Mouse (Mus musculus) myocyte (in vitro differentiated cells): Measurements from ENCODE around the gene Ascl3. TPM values are rescaled to one million over a fixed set of nuclear protein-coding genes. Genes with fewer than 3 reads are reported as not detected.

ENCODE experiments used
- H3K27me3 ChIP-seq: one replicate; pipeline ENCODE4 v1.6.1; 2011; ENCODE audit not compliant: control insufficient read depth, insufficient read depth, insufficient read length
- H3K36me3 ChIP-seq: one replicate; pipeline ENCODE4 v1.6.1; 2011; ENCODE audit not compliant: control insufficient read depth, insufficient read depth
- H3K4me2 ChIP-seq: one replicate; pipeline ENCODE4 v1.6.1; 2011; ENCODE audit warnings: low read depth, control low read depth
- H3K4me3 ChIP-seq: one replicate; pipeline ENCODE4 v1.5.1; 2011; ENCODE audit warnings: mild to moderate bottlenecking, control low read depth, moderate library complexity
- H3K79me2 ChIP-seq: one replicate; pipeline ENCODE4 v1.6.1; 2011; ENCODE audit not compliant: control insufficient read depth, insufficient read depth
- H3ac ChIP-seq: one replicate; pipeline ENCODE4 v1.6.1; 2011; ENCODE audit not compliant: control insufficient read depth, insufficient read length
- CEBPB ChIP-seq: IDR thresholded peaks from 2 replicates; pipeline ENCODE4 v1.6.1; 2011; ENCODE audit warnings: mild to moderate bottlenecking, moderate library complexity; ENCODE audit not compliant: poor library complexity, insufficient read depth, severe bottlenecking
- E2F4 ChIP-seq: IDR thresholded peaks from one replicate; pipeline ENCODE4 v1.6.1; 2011; ENCODE audit warnings: mild to moderate bottlenecking, control low read depth, moderate library complexity; ENCODE audit not compliant: insufficient read depth
- MAX ChIP-seq: IDR thresholded peaks from one replicate; pipeline ENCODE4 v1.6.1; 2011; ENCODE audit warnings: low read depth, mild to moderate bottlenecking, control low read depth
- MYOD1 ChIP-seq, 3 experiments: IDR thresholded peaks; one replicate each; pipeline ENCODE4 v1.6.1; 2011; ENCODE audit warnings: control low read depth in 2 of 3, low read depth in 2 of 3, mild to moderate bottlenecking in 2 of 3, moderate library complexity in 1 of 3; ENCODE audit not compliant: insufficient read length in 2 of 3, control insufficient read depth in 1 of 3
- MYOG ChIP-seq, 3 experiments: IDR thresholded peaks; one replicate each; pipeline ENCODE4 v1.6.1; 2011; ENCODE audit warnings: control low read depth in 2 of 3, low read depth in 2 of 3, mild to moderate bottlenecking in 2 of 3; ENCODE audit not compliant: insufficient read length in 2 of 3, control insufficient read depth in 1 of 3, insufficient read depth in 1 of 3
- POLR2A ChIP-seq: IDR thresholded peaks from one replicate; pipeline ENCODE4 v1.6.1; 2011; ENCODE audit warnings: low read depth, mild to moderate bottlenecking, control low read depth, moderate library complexity; ENCODE audit not compliant: insufficient read length
- POLR2AphosphoS2 ChIP-seq: IDR thresholded peaks from one replicate; pipeline ENCODE4 v1.6.1; 2011; ENCODE audit warnings: low read depth, control low read depth; ENCODE audit not compliant: insufficient read length
- REST ChIP-seq: IDR thresholded peaks from one replicate; pipeline ENCODE4 v1.6.1; 2011; ENCODE audit warnings: mild to moderate bottlenecking, control low read depth, moderate library complexity; ENCODE audit not compliant: insufficient read depth, insufficient read length
- SRF ChIP-seq: IDR thresholded peaks from one replicate; pipeline ENCODE4 v1.6.1; 2011; ENCODE audit warnings: low read depth; ENCODE audit not compliant: control insufficient read depth, insufficient read length
- TCF12 ChIP-seq: IDR thresholded peaks from one replicate; pipeline ENCODE4 v1.6.1; 2011; ENCODE audit warnings: mild to moderate bottlenecking, control low read depth; ENCODE audit not compliant: poor library complexity, insufficient read depth, severe bottlenecking
- TCF3 ChIP-seq: IDR thresholded peaks from one replicate; pipeline ENCODE4 v1.6.1; 2011; ENCODE audit warnings: low read depth, control low read depth; ENCODE audit not compliant: insufficient read length
- USF1 ChIP-seq: IDR thresholded peaks from one replicate; pipeline ENCODE4 v1.6.1; 2011; ENCODE audit warnings: low read depth, mild to moderate bottlenecking, control low read depth, moderate library complexity
- polyA plus RNA-seq: library from polyadenylated mRNA; unstranded; fragments of >200 nt; fragmentation: generic; extraction: Trizol; gene quantifications from one replicate; pipeline ENCODE4 v1.2.1, GENCODE M21; 2012; ENCODE audit warnings: missing spikeins

The Ascl3 gene
- polyA plus RNA-seq, 1 experiment: 0.24 TPM

GRCm38 (mm10) chr7:109739822-109740370 lies 8.4 kb upstream of the Ascl3 start:
- peaks cover 64% of the 10 kb centered on the region for H3K36me3 ChIP-seq

GRCm38 (mm10) chr7:109734806-109735205 lies 3.3 kb upstream of the Ascl3 start:
- TF ChIP-seq USF1 (no peak), REST (no peak), POLR2AphosphoS2 (no peak), TCF12 (no peak), MYOD1 (IDR thresholded peaks at IDR 0.05; ENCODE audit: control insufficient read depth in 1 of 3, insufficient read length in 2 of 3, low read depth in 2 of 3) (no peak), MYOG (IDR thresholded peaks at IDR 0.05; ENCODE audit: control insufficient read depth in 1 of 3, insufficient read depth in 1 of 3, insufficient read length in 2 of 3, low read depth in 2 of 3) (no peak), TCF3 (no peak), E2F4 (no peak), POLR2A (no peak), MAX (no peak), SRF (no peak), CEBPB (no peak)
- no peak overlapping the region for H3ac ChIP-seq
- H3K4me3 ChIP-seq: no peak overlapping the region
- H3K36me3 ChIP-seq: peaks cover 26% of the 10 kb centered on the region
- H3K27me3 ChIP-seq: no peaks in the 10 kb centered on the region
- no peaks in the 10 kb centered on the region for H3K79me2 ChIP-seq
- no peak overlapping the region for H3K4me2 ChIP-seq

More at GRCm38 (mm10) chr7:109739822-109740370, 8.4 kb upstream of the Ascl3 start:
- no peaks in the 10 kb centered on the region for H3K27me3 ChIP-seq
- TF ChIP-seq SRF (no peak), E2F4 (no peak), CEBPB (no peak), MYOG (IDR thresholded peaks at IDR 0.05; ENCODE audit: control insufficient read depth in 1 of 3, insufficient read depth in 1 of 3, insufficient read length in 2 of 3, low read depth in 2 of 3) (no peak), TCF12 (no peak), POLR2AphosphoS2 (no peak), TCF3 (no peak)
- H3K4me2 ChIP-seq: no peak overlapping the region
- H3ac ChIP-seq: no peak overlapping the region
- H3K79me2 ChIP-seq: no peaks in the 10 kb centered on the region
- H3K4me3 ChIP-seq: no peak overlapping the region

GRCm38 (mm10) chr7:109723697-109724096 lies 7.8 kb downstream of the Ascl3 start, which contains the start of gene BC051019:
Gene BC051019, minus strand, starts transcription at chr7:109723850.
- H3K4me2 ChIP-seq: no peak within 1 kb of the TSS
- no peak within 1 kb of the TSS for H3ac ChIP-seq
- H3K79me2 ChIP-seq: no peaks in the 10 kb centered on the region
- no peak for TF ChIP-seq POLR2A
- TF ChIP-seq USF1: no peak
- TF ChIP-seq REST: no peak
- H3K27me3 ChIP-seq: no peaks in the 10 kb centered on the region
- no peaks in the 10 kb centered on the region for H3K36me3 ChIP-seq
- no peak within 1 kb of the TSS for H3K4me3 ChIP-seq

- no peaks in the 10 kb centered on the region for H3K27me3 ChIP-seq
- no peaks in the 10 kb centered on the region for H3K36me3 ChIP-seq
- TF ChIP-seq REST (no peak), CEBPB (no peak)
- no peak overlapping the region for H3ac ChIP-seq
- no peak overlapping the region for H3K4me2 ChIP-seq
- H3K79me2 ChIP-seq: no peaks in the 10 kb centered on the region
- no peak overlapping the region for H3K4me3 ChIP-seq
Measured at GRCm38 (mm10) chr7:109723114-109723513, 8.4 kb downstream of the Ascl3 start.

GRCm38 (mm10) chr7:109722618-109723017 lies 8.9 kb downstream of the Ascl3 start:
- H3K4me3 ChIP-seq: no peak overlapping the region
- TF ChIP-seq TCF12 (no peak), CEBPB (no peak), MYOD1 (IDR thresholded peaks at IDR 0.05; ENCODE audit: control insufficient read depth in 1 of 3, insufficient read length in 2 of 3, low read depth in 2 of 3) (no peak), REST (no peak), SRF (no peak), TCF3 (no peak), POLR2AphosphoS2 (no peak), MAX (no peak), USF1 (no peak), E2F4 (no peak), POLR2A (no peak), MYOG (IDR thresholded peaks at IDR 0.05; ENCODE audit: control insufficient read depth in 1 of 3, insufficient read depth in 1 of 3, insufficient read length in 2 of 3, low read depth in 2 of 3) (no peak)
- no peaks in the 10 kb centered on the region for H3K36me3 ChIP-seq
- no peak overlapping the region for H3ac ChIP-seq
- H3K79me2 ChIP-seq: no peaks in the 10 kb centered on the region
- H3K27me3 ChIP-seq: no peaks in the 10 kb centered on the region
- H3K4me2 ChIP-seq: no peak overlapping the region
